Mouse (Mus musculus) heart, postnatal 0 days (tissue): ENCODE data around the gene Arsb. TPM values are rescaled to one million over a fixed set of nuclear protein-coding genes. Genes with fewer than 3 reads are reported as not detected.

Experiments
- ATAC-seq: fragments of 200-750 bp; cut with Nextera tagmentation; 2 replicates; pipeline ENCODE4 v1.8.0; 2017; ENCODE audit warnings: low read depth, moderate number of reproducible peaks, moderate library complexity; ENCODE audit not compliant: insufficient read depth
- DNase-seq: peaks from one replicate; pipeline ENCODE4 v3.0.0-alpha.2; 2016; ENCODE audit warnings: low spot score
- H3K27ac ChIP-seq: fragments of 300-500 bp; sonication (generic); 2 replicates; pipeline ENCODE4 v1.5.1; 2014; ENCODE audit warnings: low read depth, mild to moderate bottlenecking
- H3K27me3 ChIP-seq: fragments of 300-500 bp; sonication (generic); 2 replicates; pipeline ENCODE4 v1.6.1; 2014; ENCODE audit warnings: low read length, mixed read lengths; ENCODE audit not compliant: control insufficient read depth, insufficient read depth
- H3K36me3 ChIP-seq: fragments of 300-500 bp; sonication (generic); replicated peaks from 2 replicates; pipeline ENCODE4 v1.6.1; 2014; ENCODE audit warnings: low read length, mixed read lengths; ENCODE audit not compliant: control insufficient read depth, insufficient read depth
- H3K4me1 ChIP-seq: fragments of 300-500 bp; sonication (generic); 2 replicates; pipeline ENCODE4 v1.6.1; 2014; ENCODE audit warnings: antibody characterized with exemption; ENCODE audit not compliant: control insufficient read depth, insufficient read depth
- H3K4me2 ChIP-seq: fragments of 300-500 bp; sonication (generic); 2 replicates; pipeline ENCODE4 v1.6.1; 2014; ENCODE audit warnings: low read depth, mild to moderate bottlenecking, low read length, moderate library complexity
- H3K4me3 ChIP-seq: fragments of 300-500 bp; sonication (generic); 2 replicates; pipeline ENCODE4 v1.5.1; 2014; ENCODE audit warnings: low read depth, low read length
- H3K9ac ChIP-seq: fragments of 300-500 bp; sonication (generic); replicated peaks from 2 replicates; pipeline ENCODE4 v1.6.1; 2014; ENCODE audit warnings: low read depth, low read length, mixed read lengths
- H3K9me3 ChIP-seq: fragments of 300-500 bp; sonication (generic); replicated peaks from 2 replicates; pipeline ENCODE4 v1.6.1; 2016; ENCODE audit warnings: low read length; ENCODE audit not compliant: control insufficient read depth
- CTCF ChIP-seq: IDR thresholded peaks from 2 replicates; pipeline ENCODE4 v1.5.1; 2016; ENCODE audit warnings: antibody characterized with exemption, control low read depth, low read depth
- EP300 ChIP-seq: IDR thresholded peaks from 2 replicates; pipeline ENCODE4 v1.6.1; 2016; ENCODE audit warnings: antibody characterized with exemption, low read depth
- WGBS: fragments of 180-500 bp; shearing (Covaris S2); extraction: QIAGEN DNeasy Blood & Tissue Kit; methylation state at CpG from one replicate; pipeline ENCODE4 v1.1.7; 2014; 5-methylcytosine and 5-hydroxymethylcytosine counted together
- polyA plus RNA-seq: library from polyadenylated mRNA; unstranded; fragments of >200 nt; fragmentation: Nextera tagmentation; extraction: Ambion mirVana; gene quantifications from 2 replicates; pipeline ENCODE4 v1.2.1, GENCODE M21; 2015
- total RNA-seq: library from RNA; depleted of rRNA; stranded (reverse); fragments of >200 nt; gene quantifications from 2 replicates; pipeline ENCODE4 v1.2.3, GENCODE M21; 2014; ENCODE audit warnings: low replicate concordance

Arsb gene
- total and polyA plus RNA-seq, 2 experiments from 2014 or later = 3.0 to 6.2 TPM

DNA sequence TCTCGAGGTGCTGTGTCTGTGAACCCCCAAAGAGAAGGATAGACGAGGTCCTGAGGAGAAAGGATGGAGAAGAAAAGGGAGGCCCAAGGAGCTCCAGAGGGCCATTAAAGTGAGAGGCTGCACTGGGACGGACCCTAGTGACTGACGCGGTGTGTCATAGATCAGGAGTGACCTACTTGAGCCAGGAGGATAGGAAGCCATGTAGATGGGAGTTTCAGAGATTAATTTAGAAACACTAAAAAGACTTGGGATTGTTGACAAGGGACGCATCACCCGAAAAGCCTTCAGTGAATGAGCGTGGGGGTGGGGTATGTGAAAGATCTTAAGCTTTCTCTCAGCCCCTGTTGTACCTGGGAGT lies 828 bp downstream of the Arsb start:
- 14% methylated on average over 8 of the region's 8 CpGs for WGBS
- Histone ChIP-seq H3K27me3 (no peaks in the 10 kb centered on the region), H3K27ac (peak overlapping the region; percentile 86), H3K9me3 (no peaks in the 10 kb centered on the region), H3K4me3 (peak overlapping the region; percentile 75), H3K4me2 (peak overlapping the region; percentile 97), H3K4me1 (peaks cover 10% of the 10 kb centered on the region; the same call in 1 of the 2 replicates), H3K36me3 (no peaks in the 10 kb centered on the region), H3K9ac (peak overlapping the region; percentile 71)
- TF ChIP-seq CTCF (no peak), EP300 (no peak)
- ATAC-seq (peak; percentile 66; the same call in 1 of the 2 replicates), DNase-seq (no peak)

- ATAC-seq = no peak
- peak overlapping the region; percentile 71 for H3K9ac ChIP-seq
- WGBS = 53% methylated on average over 7 of the region's 7 CpGs
- H3K27ac ChIP-seq = no peak overlapping the region
- no peak for TF ChIP-seq CTCF
- no peak for TF ChIP-seq EP300
- no peaks in the 10 kb centered on the region for H3K36me3 ChIP-seq
- H3K4me3 ChIP-seq = peak overlapping the region; percentile 75
- no peaks in the 10 kb centered on the region for H3K9me3 ChIP-seq
- no peaks in the 10 kb centered on the region for H3K27me3 ChIP-seq
- H3K4me1 ChIP-seq = peaks cover 10% of the 10 kb centered on the region; the same call in 1 of the 2 replicates
- no peak for DNase-seq
- peak overlapping the region; percentile 97 for H3K4me2 ChIP-seq
These were observed 1.4 kb downstream of the Arsb start for GRCm38 (mm10) chr13:93772861-93773260.

GRCm38 (mm10) chr13:93773704-93774315 lies 2.4 kb downstream of the Arsb start:
- ATAC-seq = no peak
- H3K4me1 ChIP-seq = peaks cover 10% of the 10 kb centered on the region; the same call in 1 of the 2 replicates
- TF ChIP-seq CTCF = no peak
- TF ChIP-seq EP300 = no peak
- DNase-seq = no peak
- H3K4me2 ChIP-seq = no peak overlapping the region
- WGBS = 75% methylated on average over 7 of the region's 7 CpGs
- no peak overlapping the region for H3K9ac ChIP-seq
- H3K4me3 ChIP-seq = no peak overlapping the region
- no peaks in the 10 kb centered on the region for H3K27me3 ChIP-seq
- H3K27ac ChIP-seq = no peak overlapping the region
- H3K9me3 ChIP-seq = no peaks in the 10 kb centered on the region
- H3K36me3 ChIP-seq = no peaks in the 10 kb centered on the region

GRCm38 (mm10) chr13:93782823-93783222 lies 11.4 kb downstream of the Arsb start:
- no peak overlapping the region for H3K4me3 ChIP-seq
- H3K27me3 ChIP-seq = no peaks in the 10 kb centered on the region
- H3K4me1 ChIP-seq = peaks cover 5% of the 10 kb centered on the region
- DNase-seq (no peak), ATAC-seq (no peak)
- no peak overlapping the region for H3K9ac ChIP-seq
- H3K9me3 ChIP-seq = no peaks in the 10 kb centered on the region
- TF ChIP-seq EP300 (no peak), CTCF (no peak)
- no peak overlapping the region for H3K27ac ChIP-seq
- no peaks in the 10 kb centered on the region for H3K36me3 ChIP-seq
- WGBS = 77% methylated on average over 5 of the region's 5 CpGs
- H3K4me2 ChIP-seq = no peak overlapping the region

GRCm38 (mm10) chr13:93785329-93785728 lies 13.9 kb downstream of the Arsb start:
- Histone ChIP-seq H3K9ac (no peak overlapping the region), H3K36me3 (no peaks in the 10 kb centered on the region), H3K27ac (no peak overlapping the region), H3K9me3 (no peaks in the 10 kb centered on the region), H3K4me3 (no peak overlapping the region), H3K4me1 (peaks cover 8% of the 10 kb centered on the region), H3K4me2 (no peak overlapping the region), H3K27me3 (no peaks in the 10 kb centered on the region)
- DNase-seq (no peak), ATAC-seq (no peak)
- 84% methylated on average over 3 of the region's 3 CpGs for WGBS
- TF ChIP-seq CTCF (peak; percentile 27), EP300 (no peak)

DNA sequence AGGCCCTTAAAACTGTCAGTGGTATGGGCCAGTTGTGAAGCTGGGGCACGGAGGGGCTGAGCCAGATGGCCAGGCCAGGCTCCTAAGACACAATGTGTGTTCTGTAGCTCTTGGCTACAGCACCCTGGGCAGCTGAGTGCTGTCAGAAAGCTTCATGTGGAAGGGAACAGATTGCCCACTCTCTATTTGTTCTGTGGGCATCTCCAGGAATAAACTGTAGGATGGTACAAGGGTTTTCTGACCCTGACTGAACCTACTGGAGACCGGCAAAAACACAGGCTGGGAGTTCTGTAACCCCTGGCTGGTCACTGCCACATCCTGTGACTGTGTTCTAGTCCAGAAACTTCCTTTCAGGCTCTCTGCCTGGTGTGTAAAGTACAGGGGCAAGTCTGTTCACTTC lies 14.6 kb downstream of the Arsb start:
- Histone ChIP-seq H3K36me3 (no peaks in the 10 kb centered on the region), H3K4me1 (peaks cover 8% of the 10 kb centered on the region), H3K27me3 (no peaks in the 10 kb centered on the region), H3K4me3 (no peak overlapping the region), H3K9me3 (no peaks in the 10 kb centered on the region), H3K9ac (no peak overlapping the region), H3K4me2 (no peak overlapping the region), H3K27ac (no peak overlapping the region)
- DNase-seq = no peak
- 76% methylated on average over 2 of the region's 2 CpGs for WGBS
- TF ChIP-seq EP300 (no peak), CTCF (no peak)
- no peak for ATAC-seq
